Mouse (Mus musculus) spleen, adult 2 months (tissue): ENCODE data around the gene Cblb.

Source experiments
- CTCF ChIP-seq: fragments of 200-500 bp; IDR thresholded peaks from 2 replicates; pipeline ENCODE4 v1.5.1; 2011; ENCODE audit warnings: mild to moderate bottlenecking, inconsistent platforms; ENCODE audit not compliant: insufficient read depth, insufficient read length, insufficient replicate concordance; ENCODE audit errors: extremely low read depth
- POLR2A ChIP-seq: fragments of 200-500 bp; IDR thresholded peaks from 2 replicates; pipeline ENCODE4 v1.6.1; 2011; ENCODE audit warnings: low read depth, low read length, inconsistent platforms

GRCm38 (mm10) chr16:52080619-52081395 is 49.8 kb downstream of the Cblb start:
- TF ChIP-seq POLR2A (no peak), CTCF (no peak)
